Mouse (Mus musculus): ENCODE data around the gene Bfsp1.

The Bfsp1 gene

DNA sequence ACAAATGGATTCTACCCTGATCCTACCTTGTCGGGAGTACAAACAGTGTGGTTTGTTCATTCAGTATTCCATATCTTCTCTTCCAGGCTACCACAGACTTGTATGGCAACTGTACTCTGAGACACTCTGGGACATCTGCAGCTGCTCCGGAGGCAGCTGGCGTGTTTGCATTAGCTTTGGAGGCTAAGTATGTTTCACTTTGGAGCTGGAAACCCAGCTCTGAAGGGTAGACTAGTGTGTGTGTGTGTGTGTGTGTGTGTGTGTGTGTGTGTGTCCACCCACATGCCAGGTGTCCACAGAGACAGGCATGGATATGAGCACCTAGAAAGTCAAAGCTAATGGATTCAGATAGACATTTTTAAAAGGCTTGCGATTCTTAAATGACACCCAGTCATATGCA is 67.1 kb downstream of the Bfsp1 start:
- no peak for DNase-seq

DNA sequence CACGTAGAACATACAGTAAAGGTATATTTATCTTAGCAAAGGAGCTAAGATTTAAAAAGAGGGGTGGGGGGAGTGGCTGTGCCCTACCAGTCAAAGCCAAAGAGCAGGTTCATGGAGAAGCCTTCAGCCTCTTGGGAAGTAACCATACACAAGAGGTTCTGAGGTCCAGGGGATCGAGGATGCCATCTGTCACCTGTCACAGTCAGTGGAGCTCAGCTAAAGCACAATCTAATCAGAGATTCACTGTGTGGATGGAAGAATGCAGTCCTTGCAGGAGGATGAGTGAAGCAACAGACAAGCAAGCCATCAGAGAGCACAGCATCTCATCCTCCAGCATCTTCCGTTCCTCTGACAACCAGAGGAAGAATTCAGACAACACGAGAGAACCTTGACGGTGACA is 73.1 kb downstream of the Bfsp1 start:
- no peak for DNase-seq

DNA sequence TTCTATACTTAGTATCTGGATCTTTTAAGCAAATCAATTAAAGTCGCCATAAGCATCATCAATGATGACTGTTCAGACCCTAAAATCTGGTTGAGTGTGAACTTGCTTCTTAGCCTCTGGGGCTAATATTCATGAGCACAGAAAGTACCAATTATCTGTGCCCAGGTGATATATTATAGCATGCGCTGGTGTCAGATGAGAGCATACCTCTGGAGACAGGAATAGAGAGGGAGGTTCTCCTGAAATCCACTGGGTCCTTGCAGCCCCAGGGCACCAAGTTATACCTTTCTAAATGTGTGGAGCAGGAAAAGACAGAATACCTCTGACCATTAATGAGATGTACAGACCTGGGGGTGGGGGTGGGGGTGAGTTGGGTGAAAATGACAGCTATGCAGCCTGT is 82.7 kb downstream of the Bfsp1 start:
- no peak for DNase-seq
